Mouse (Mus musculus) MEL (cell line): ENCODE data around the gene Rrp36. TPM values are rescaled to one million over a fixed set of nuclear protein-coding genes. Genes with fewer than 3 reads are reported as not detected.

ENCODE experiments used
- DNase-seq: peaks from one replicate; pipeline ENCODE4 v3.0.0; 2011; ENCODE audit warnings: low read depth, low spot score
- H3K27ac ChIP-seq: 2 replicates; pipeline ENCODE4 v1.5.1; 2012; ENCODE audit warnings: low read depth, mild to moderate bottlenecking, control low read depth, low read length, moderate library complexity; ENCODE audit not compliant: control insufficient read depth
- H3K27me3 ChIP-seq, 2 experiments: fragments of 150-350 bp in 1 of 2; sonication (generic) in 1 of 2; 2 replicates each; pipeline ENCODE4 v1.6.1; 2012; ENCODE audit warnings: low read length in 2 of 2, mild to moderate bottlenecking in 2 of 2, improper control_type of control experiment in 1 of 2, moderate library complexity in 1 of 2; ENCODE audit not compliant: insufficient read depth in 2 of 2, control insufficient read depth in 1 of 2
- H3K36me3 ChIP-seq, 2 experiments: 2 replicates each; pipeline ENCODE4 v1.6.1; 2012 to 2014; ENCODE audit warnings: low read length in 2 of 2, improper control_type of control experiment in 1 of 2, inconsistent platforms in 1 of 2, mild to moderate bottlenecking in 1 of 2; ENCODE audit not compliant: insufficient read depth in 2 of 2, control insufficient read depth in 1 of 2
- H3K4me1 ChIP-seq, 2 experiments: fragments of 150-350 bp in 1 of 2; sonication (generic) in 1 of 2; 2 replicates each; pipeline ENCODE4 v1.6.1; 2012; ENCODE audit warnings: low read length in 2 of 2, improper control_type of control experiment in 1 of 2, mild to moderate bottlenecking in 1 of 2; ENCODE audit not compliant: insufficient read depth in 2 of 2, control insufficient read depth in 1 of 2
- H3K4me3 ChIP-seq, 2 experiments: fragments of 150-350 bp in 1 of 2; sonication (generic) in 1 of 2; 2 replicates each; pipeline ENCODE4 v1.5.1; 2012; ENCODE audit warnings: low read depth in 2 of 2, low read length in 2 of 2, mild to moderate bottlenecking in 2 of 2, moderate library complexity in 2 of 2, control low read depth in 1 of 2, improper control_type of control experiment in 1 of 2; ENCODE audit not compliant: control insufficient read depth in 1 of 2, insufficient read depth in 1 of 2
- H3K79me2 ChIP-seq: 2 replicates; pipeline ENCODE4 v1.6.1; 2012; ENCODE audit warnings: mild to moderate bottlenecking, low read length, moderate library complexity; ENCODE audit not compliant: control insufficient read depth, poor library complexity, insufficient read depth
- H3K9ac ChIP-seq: 2 replicates; pipeline ENCODE4 v1.6.1; 2012; ENCODE audit warnings: low read depth, mild to moderate bottlenecking, control low read depth, low read length, moderate library complexity; ENCODE audit not compliant: control insufficient read depth, poor library complexity, severe bottlenecking
- H3K9me3 ChIP-seq: fragments of 150-350 bp; sonication (generic); replicated peaks from 2 replicates; pipeline ENCODE4 v1.6.1; 2012; ENCODE audit warnings: mild to moderate bottlenecking, low read length, improper control_type of control experiment, moderate library complexity; ENCODE audit not compliant: insufficient read depth
- BHLHE40 ChIP-seq: IDR thresholded peaks from 2 replicates; pipeline ENCODE4 v1.6.1; 2012; ENCODE audit warnings: low read depth, mild to moderate bottlenecking, inconsistent platforms, low read length, improper control_type of control experiment, borderline replicate concordance
- CHD1 ChIP-seq: IDR thresholded peaks from 2 replicates; pipeline ENCODE4 v1.6.1; 2012; ENCODE audit warnings: low read depth, mild to moderate bottlenecking, inconsistent platforms, low read length, improper control_type of control experiment
- CHD2 ChIP-seq: IDR thresholded peaks from 2 replicates; pipeline ENCODE4 v1.6.1; 2011; ENCODE audit warnings: low read length, improper control_type of control experiment
- CTCF ChIP-seq, 3 experiments: IDR thresholded peaks in 2 of 3; conservative IDR thresholded peaks in 1 of 3; 2 replicates each; pipeline ENCODE4 v1.5.1; 2011 to 2012; ENCODE audit warnings: low read length in 3 of 3, low read depth in 2 of 3, mild to moderate bottlenecking in 2 of 3, improper control_type of control experiment in 1 of 3, inconsistent platforms in 1 of 3, mixed read lengths in 1 of 3, moderate library complexity in 1 of 3; ENCODE audit not compliant: control insufficient read depth in 1 of 3, insufficient read depth in 1 of 3, poor library complexity in 1 of 3, severe bottlenecking in 1 of 3
- ELF1 ChIP-seq: IDR thresholded peaks from 2 replicates; pipeline ENCODE4 v1.6.1; 2014; ENCODE audit warnings: low read depth, mild to moderate bottlenecking, inconsistent platforms, low read length, improper control_type of control experiment, moderate library complexity
- EP300 ChIP-seq, 2 experiments: IDR thresholded peaks; 2 replicates each; pipeline ENCODE4 v1.6.1; 2011; ENCODE audit warnings: improper control_type of control experiment in 2 of 2, low read length in 2 of 2, low read depth in 1 of 2, mild to moderate bottlenecking in 1 of 2
- ETS1 ChIP-seq: IDR thresholded peaks from 2 replicates; pipeline ENCODE4 v1.6.1; 2012; ENCODE audit warnings: low read depth, mild to moderate bottlenecking, inconsistent platforms, low read length, improper control_type of control experiment, moderate library complexity
- GABPA ChIP-seq: IDR thresholded peaks from 2 replicates; pipeline ENCODE4 v1.6.1; 2012; ENCODE audit warnings: low read depth, mild to moderate bottlenecking, inconsistent platforms, low read length, improper control_type of control experiment, moderate library complexity
- GATA1 ChIP-seq: IDR thresholded peaks from 2 replicates; pipeline ENCODE4 v1.6.1; 2011; ENCODE audit warnings: low read depth, low read length, improper control_type of control experiment
- HCFC1 ChIP-seq: IDR thresholded peaks from 2 replicates; pipeline ENCODE4 v1.6.1; 2012; ENCODE audit warnings: low read depth, mild to moderate bottlenecking, inconsistent platforms, low read length, improper control_type of control experiment, moderate library complexity
- JUND ChIP-seq: IDR thresholded peaks from 2 replicates; pipeline ENCODE4 v1.6.1; 2011; ENCODE audit warnings: low read depth, mild to moderate bottlenecking, improper control_type of control experiment, low read length
- MAFK ChIP-seq: IDR thresholded peaks from 2 replicates; pipeline ENCODE4 v1.6.1; 2011; ENCODE audit warnings: low read depth, mild to moderate bottlenecking, low read length, improper control_type of control experiment, borderline replicate concordance
- MAZ ChIP-seq: IDR thresholded peaks from 2 replicates; pipeline ENCODE4 v1.6.1; 2012; ENCODE audit warnings: low read depth, mild to moderate bottlenecking, inconsistent platforms, low read length, improper control_type of control experiment
- MEF2A ChIP-seq: IDR thresholded peaks from 2 replicates; pipeline ENCODE4 v1.6.1; 2014; ENCODE audit warnings: low read depth, mild to moderate bottlenecking, inconsistent platforms, low read length, improper control_type of control experiment; ENCODE audit not compliant: poor library complexity, insufficient replicate concordance, severe bottlenecking; ENCODE audit errors: extremely low read depth
- MXI1 ChIP-seq: IDR thresholded peaks from 2 replicates; pipeline ENCODE4 v1.6.1; 2011; ENCODE audit warnings: mild to moderate bottlenecking, low read depth, low read length, improper control_type of control experiment
- MYB ChIP-seq: IDR thresholded peaks from 2 replicates; pipeline ENCODE4 v1.6.1; 2011; ENCODE audit warnings: mild to moderate bottlenecking, low read depth, low read length, improper control_type of control experiment
- MYC ChIP-seq: IDR thresholded peaks from 2 replicates; pipeline ENCODE4 v1.6.1; 2011; ENCODE audit warnings: low read depth, mild to moderate bottlenecking, low read length, improper control_type of control experiment, moderate library complexity
- NELFE ChIP-seq: IDR thresholded peaks from 2 replicates; pipeline ENCODE4 v1.6.1; 2011; ENCODE audit warnings: low read depth, low read length, improper control_type of control experiment
- NRF1 ChIP-seq: IDR thresholded peaks from 2 replicates; pipeline ENCODE4 v1.6.1; 2014; ENCODE audit warnings: low read depth, mild to moderate bottlenecking, inconsistent platforms, low read length, improper control_type of control experiment, moderate library complexity; ENCODE audit not compliant: poor library complexity, insufficient read depth, severe bottlenecking
- POLR2A ChIP-seq, 2 experiments: IDR thresholded peaks; 2 replicates each; pipeline ENCODE4 v1.6.1; 2011 to 2012; ENCODE audit warnings: low read length in 2 of 2, mild to moderate bottlenecking in 2 of 2, control low read depth in 1 of 2, improper control_type of control experiment in 1 of 2, low read depth in 1 of 2, moderate library complexity in 1 of 2; ENCODE audit not compliant: control insufficient read depth in 1 of 2, insufficient read depth in 1 of 2, poor library complexity in 1 of 2
- POLR2AphosphoS2 ChIP-seq: IDR thresholded peaks from 2 replicates; pipeline ENCODE4 v1.6.1; 2011; ENCODE audit warnings: low read length, improper control_type of control experiment
- POLR2AphosphoS5 ChIP-seq: IDR thresholded peaks from 2 replicates; pipeline ENCODE4 v1.6.1; 2012; ENCODE audit warnings: low read depth, borderline replicate concordance, mild to moderate bottlenecking, inconsistent platforms, low read length, moderate library complexity, mixed read lengths
- RCOR1 ChIP-seq: IDR thresholded peaks from 2 replicates; pipeline ENCODE4 v1.6.1; 2012; ENCODE audit warnings: low read depth, mild to moderate bottlenecking, inconsistent platforms, low read length, improper control_type of control experiment
- SIN3A ChIP-seq: IDR thresholded peaks from 2 replicates; pipeline ENCODE4 v1.6.1; 2012; ENCODE audit warnings: low read length, improper control_type of control experiment, inconsistent platforms
- SMC3 ChIP-seq: IDR thresholded peaks from 2 replicates; pipeline ENCODE4 v1.6.1; 2011; ENCODE audit warnings: low read depth, low read length, improper control_type of control experiment
- TAL1 ChIP-seq: IDR thresholded peaks from 2 replicates; pipeline ENCODE4 v1.6.1; 2012; ENCODE audit warnings: mild to moderate bottlenecking, inconsistent platforms, low read length, moderate library complexity, mixed read lengths
- TBP ChIP-seq: IDR thresholded peaks from 2 replicates; pipeline ENCODE4 v1.8.0; 2011; ENCODE audit warnings: low read depth, low read length, improper control_type of control experiment
- TCF12 ChIP-seq: IDR thresholded peaks from 2 replicates; pipeline ENCODE4 v1.6.1; 2014; ENCODE audit warnings: low read depth, mild to moderate bottlenecking, inconsistent platforms, low read length, improper control_type of control experiment, moderate library complexity
- UBTF ChIP-seq: IDR thresholded peaks from 2 replicates; pipeline ENCODE4 v1.6.1; 2012; ENCODE audit warnings: low read depth, mild to moderate bottlenecking, inconsistent platforms, low read length, improper control_type of control experiment, moderate library complexity, borderline replicate concordance; ENCODE audit not compliant: insufficient read depth
- USF1 ChIP-seq: IDR thresholded peaks from 2 replicates; pipeline ENCODE4 v1.6.1; 2014; ENCODE audit warnings: low read depth, mild to moderate bottlenecking, inconsistent platforms, low read length, improper control_type of control experiment, moderate library complexity
- USF2 ChIP-seq, 2 experiments: IDR thresholded peaks; 2 replicates each; pipeline ENCODE4 v1.6.1; 2011 to 2012; ENCODE audit warnings: improper control_type of control experiment in 2 of 2, low read length in 2 of 2, borderline replicate concordance in 1 of 2, inconsistent platforms in 1 of 2, low read depth in 1 of 2, mild to moderate bottlenecking in 1 of 2; ENCODE audit not compliant: insufficient read depth in 1 of 2
- ZC3H11A ChIP-seq: IDR thresholded peaks from 2 replicates; pipeline ENCODE4 v1.6.1; 2012; ENCODE audit warnings: low read depth, mild to moderate bottlenecking, inconsistent platforms, low read length, improper control_type of control experiment
- ZMIZ1 ChIP-seq: IDR thresholded peaks from 2 replicates; pipeline ENCODE4 v1.6.1; 2012; ENCODE audit warnings: low read depth, mild to moderate bottlenecking, inconsistent platforms, low read length, improper control_type of control experiment, moderate library complexity
- ZNF384 ChIP-seq: IDR thresholded peaks from 2 replicates; pipeline ENCODE4 v1.6.1; 2012; ENCODE audit warnings: low read depth, mild to moderate bottlenecking, inconsistent platforms, low read length, improper control_type of control experiment
- polyA plus RNA-seq, 2 experiments: library from polyadenylated mRNA; stranded (reverse) in 1 of 2; unstranded in 1 of 2; fragments of >175 nt in 1 of 2; fragments of >200 nt in 1 of 2; gene quantifications; 2 replicates each; pipeline versions ENCODE4 v1.2.1 to v1.2.4; 2012; ENCODE audit warnings: low replicate concordance in 2 of 2, low read depth in 1 of 2; ENCODE audit not compliant: insufficient read length in 2 of 2, insufficient read depth in 1 of 2, missing spikeins in 1 of 2
- total RNA-seq: library from RNA; depleted of rRNA; stranded (reverse); fragments of 300-350 nt; gene quantifications from 2 replicates; pipeline ENCODE4 v1.2.3, GENCODE M21; 2012

The Rrp36 gene
- total and polyA plus RNA-seq, 3 experiments: 51.2 to 55.3 TPM; not detected in 1

DNA sequence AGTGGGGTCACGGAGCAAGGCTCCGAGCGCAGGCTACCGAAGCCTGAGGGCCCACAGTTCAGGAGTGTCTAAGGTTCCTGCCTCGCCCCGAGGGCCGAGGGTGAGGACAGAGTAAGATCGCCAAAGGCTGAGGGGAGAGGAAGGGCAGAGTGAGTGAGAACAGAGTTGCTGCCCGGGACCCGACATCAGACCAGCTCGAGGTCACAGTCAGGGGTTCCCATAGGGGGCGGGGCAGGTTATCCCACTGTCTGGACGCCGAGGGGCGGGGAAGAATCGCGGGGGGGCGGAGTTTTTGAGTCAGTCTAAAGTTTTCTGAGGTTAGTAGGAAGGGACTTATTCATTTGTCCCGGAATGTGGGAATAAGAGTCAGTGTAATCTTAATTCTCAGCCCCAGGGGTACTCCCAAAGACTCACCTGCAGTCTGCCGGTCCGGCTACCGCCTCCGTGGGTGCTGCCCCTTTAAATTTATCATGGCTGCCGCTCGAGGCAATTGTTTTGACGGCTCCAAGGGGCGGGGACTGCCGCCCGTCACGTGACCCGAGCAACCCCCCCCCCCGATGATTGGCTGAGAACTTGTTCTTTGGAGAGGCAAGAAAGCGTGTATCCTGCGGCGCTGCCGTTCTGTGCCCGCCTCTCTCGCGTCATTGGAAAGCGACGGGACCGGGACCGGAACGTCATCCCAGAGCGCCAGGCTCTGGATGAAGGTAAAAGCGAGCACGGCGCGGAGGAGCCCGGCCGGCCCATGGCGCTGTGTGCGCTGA lies 28.4 kb downstream of the Rrp36 start, which contains the start of the genes Klc4 and Mrpl2:
Gene Klc4, minus strand, starts transcription at position 462 of the 761 bp plus-strand sequence.
Gene Mrpl2, plus strand, starts transcription at position 669 of the 761 bp plus-strand sequence.
- DNase-seq: peak; percentile 99
- peak within 1 kb of the TSS; percentile 96 for H3K9ac ChIP-seq
- H3K36me3 ChIP-seq: peaks cover 0 to 7% of the 10 kb centered on the region in 2 experiments; a peak in 2 of 4 replicates
- H3K27ac ChIP-seq: peak within 1 kb of the TSS; percentile 73
- H3K27me3 ChIP-seq: no peaks in the 10 kb centered on the region
- no peaks in the 10 kb centered on the region for H3K9me3 ChIP-seq
- H3K4me3 ChIP-seq: peak within 1 kb of the TSS; percentile 88 to 98
- peaks cover 0 to 8% of the 10 kb centered on the region in 2 experiments; a peak in 2 of 4 replicates for H3K4me1 ChIP-seq
- H3K79me2 ChIP-seq: peaks cover 10% of the 10 kb centered on the region
- TF ChIP-seq MYB (no peak), USF1 (peak; percentile 95), GABPA (peak; percentile 77), BHLHE40 (peak; percentile 37; the same call in 1 of the 2 replicates), EP300 (IDR thresholded peaks at IDR 0.05; ENCODE audit: low read depth in 1 of 2, low read length in 2 of 2) (no peak; a peak in 1 of 4 replicates), USF2 (IDR thresholded peaks at IDR 0.05; ENCODE audit: borderline replicate concordance in 1 of 2, insufficient read depth in 1 of 2, low read depth in 1 of 2, low read length in 2 of 2) (peak; percentile 83 to 93), NELFE (peak; percentile 97), TBP (peak; percentile 51; the same call in 1 of the 2 replicates), NRF1 (peak; percentile 48; the same call in 1 of the 2 replicates), TAL1 (no peak), ZNF384 (peak; percentile 15; the same call in 1 of the 2 replicates), MEF2A (0 out of 2 replicates have a peak, but pooled peaks have one; percentile 36), TCF12 (peak; percentile 59; the same call in 1 of the 2 replicates), SMC3 (no peak), MAZ (no peak; the same call in 1 of the 2 replicates), RCOR1 (no peak), GATA1 (no peak), ETS1 (peak; percentile 53; the same call in 1 of the 2 replicates), JUND (no peak), HCFC1 (peak; percentile 95), ELF1 (peak; percentile 73), CHD2 (0 out of 2 replicates have a peak, but pooled peaks have one; percentile 12), ZMIZ1 (peak; percentile 91), MAFK (no peak), CTCF (IDR thresholded peaks at IDR 0.05 in 2 of 3, conservative IDR thresholded peaks at IDR 0.05 in 1 of 3; ENCODE audit: control insufficient read depth in 1 of 3, insufficient read depth in 1 of 3, low read depth in 2 of 3, low read length in 3 of 3, poor library complexity in 1 of 3, severe bottlenecking in 1 of 3) (no peak), UBTF (no peak), ZC3H11A (0 out of 2 replicates have a peak, but pooled peaks have one; percentile 40), MXI1 (peak; percentile 95), POLR2A (IDR thresholded peaks at IDR 0.05; ENCODE audit: control insufficient read depth in 1 of 2, insufficient read depth in 1 of 2, low read depth in 1 of 2, low read length in 2 of 2, poor library complexity in 1 of 2) (peak in 1 of 2 experiments; percentile 97; a peak in 2 of 4 replicates), POLR2AphosphoS2 (peak; percentile 97; the same call in 1 of the 2 replicates), CHD1 (no peak), POLR2AphosphoS5 (no peak), MYC (no peak), SIN3A (peak; percentile 99)
